Mouse (Mus musculus): ENCODE results near the gene Aox2. TPM values are rescaled to one million over a fixed set of nuclear protein-coding genes. Genes with fewer than 3 reads are reported as not detected.

Aox2 gene
- total RNA-seq, 2 experiments from 2014 or later = 0.05 TPM; not detected in 1

GRCm38 (mm10) chr1:58309853-58310252 is 31.7 kb downstream of the Aox2 start:
- Histone ChIP-seq H3K4me3 (no peak overlapping the region), H3K27ac (no peak overlapping the region)
- intact Hi-C loops (cut with DNase I) = no loop called here
- no peak for DNase-seq (ENCODE audit: extremely low spot score in 1 of 2, low spot score in 2 of 2)
- no peak for TF ChIP-seq CTCF (IDR thresholded peaks at IDR 0.05)

DNA sequence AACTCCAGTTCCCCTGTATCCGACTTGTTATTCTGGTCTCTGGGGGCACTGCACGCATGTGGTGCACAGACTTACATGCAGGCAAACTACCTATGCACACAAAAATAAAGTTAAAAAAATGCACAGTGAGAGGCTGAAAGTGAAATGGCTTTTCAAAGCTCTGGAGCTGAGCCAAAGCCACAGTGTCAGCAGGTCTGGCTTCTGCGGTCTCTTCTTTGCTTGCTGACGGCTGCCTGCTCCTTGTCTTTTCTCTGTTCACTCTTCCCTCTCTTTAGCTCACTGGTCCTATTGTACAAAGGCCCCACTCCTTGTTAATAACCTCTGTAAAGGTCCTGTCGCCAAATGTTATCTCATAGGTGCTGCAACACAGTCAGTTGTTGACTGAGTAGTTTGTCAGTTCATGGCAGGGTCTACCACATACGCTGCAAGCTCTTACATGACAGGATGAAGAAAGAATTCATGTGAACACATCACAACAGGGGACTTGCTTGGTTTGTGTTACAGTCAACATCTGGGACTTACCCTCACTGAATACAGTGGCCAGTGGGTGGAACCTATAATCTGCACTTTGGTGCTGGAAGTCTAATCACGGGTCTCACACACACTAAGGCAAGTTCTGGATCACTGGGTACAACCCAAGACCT is 33.2 kb downstream of the Aox2 start:
- intact Hi-C loops (cut with DNase I) = no loop called here
- no peak for TF ChIP-seq CTCF (IDR thresholded peaks at IDR 0.05)
- no peak for DNase-seq (ENCODE audit: extremely low spot score in 1 of 2, low spot score in 2 of 2)
- H3K4me3 ChIP-seq = no peak overlapping the region
- H3K27ac ChIP-seq = no peak overlapping the region

- no peak overlapping the region for H3K27ac ChIP-seq
- TF ChIP-seq CTCF (IDR thresholded peaks at IDR 0.05) = no peak
- no peak overlapping the region for H3K4me3 ChIP-seq
- DNase-seq (ENCODE audit: extremely low spot score in 1 of 2, low spot score in 2 of 2) = no peak
- intact Hi-C loops (cut with DNase I) = no loop called here
These were observed 35.0 kb downstream of the Aox2 start for GRCm38 (mm10) chr1:58313173-58313572.

- TF ChIP-seq CTCF (IDR thresholded peaks at IDR 0.05) = no peak
- Histone ChIP-seq H3K27ac (no peak overlapping the region), H3K4me3 (no peak overlapping the region)
- no peak for DNase-seq (ENCODE audit: extremely low spot score in 1 of 2, low spot score in 2 of 2)
- intact Hi-C loops (cut with DNase I) = no loop called here
These were observed 37.4 kb downstream of the Aox2 start for GRCm38 (mm10) chr1:58315532-58315931.

- intact Hi-C loops (cut with DNase I) = no loop called here
- H3K4me3 ChIP-seq = no peak overlapping the region
- no peak for DNase-seq (ENCODE audit: extremely low spot score in 1 of 2, low spot score in 2 of 2)
- H3K27ac ChIP-seq = no peak overlapping the region
- TF ChIP-seq CTCF (IDR thresholded peaks at IDR 0.05) = no peak
These were observed 55.1 kb downstream of the Aox2 start for GRCm38 (mm10) chr1:58333222-58333621.

- no peak for DNase-seq (ENCODE audit: extremely low spot score in 1 of 2, low spot score in 2 of 2)
- Histone ChIP-seq H3K27ac (no peak overlapping the region), H3K4me3 (no peak overlapping the region)
- intact Hi-C loops (cut with DNase I) = no loop called here
- TF ChIP-seq CTCF (IDR thresholded peaks at IDR 0.05) = no peak
These were observed 61.8 kb downstream of the Aox2 start for GRCm38 (mm10) chr1:58339901-58340300.

DNA sequence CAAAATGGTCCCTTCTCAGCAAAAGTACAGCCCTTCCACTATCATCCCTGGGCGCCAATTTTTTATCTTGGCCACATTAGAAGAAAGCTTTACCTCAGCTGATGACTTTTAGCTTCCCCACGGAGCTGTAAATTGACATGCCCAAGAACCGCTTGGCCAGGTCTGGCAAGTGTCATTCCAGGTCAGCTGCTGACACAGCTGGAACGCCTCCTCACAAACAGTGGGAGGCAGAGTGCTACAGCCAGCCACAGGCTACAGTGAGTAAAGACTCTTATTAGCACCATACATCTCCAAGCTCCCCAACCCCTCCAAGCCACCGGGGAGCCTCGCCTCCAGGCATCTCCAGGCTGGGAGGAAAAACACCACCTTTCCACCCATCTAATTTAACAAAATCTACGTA is 63.5 kb downstream of the Aox2 start:
- Histone ChIP-seq H3K27ac (no peak overlapping the region), H3K4me3 (no peak overlapping the region)

DNA sequence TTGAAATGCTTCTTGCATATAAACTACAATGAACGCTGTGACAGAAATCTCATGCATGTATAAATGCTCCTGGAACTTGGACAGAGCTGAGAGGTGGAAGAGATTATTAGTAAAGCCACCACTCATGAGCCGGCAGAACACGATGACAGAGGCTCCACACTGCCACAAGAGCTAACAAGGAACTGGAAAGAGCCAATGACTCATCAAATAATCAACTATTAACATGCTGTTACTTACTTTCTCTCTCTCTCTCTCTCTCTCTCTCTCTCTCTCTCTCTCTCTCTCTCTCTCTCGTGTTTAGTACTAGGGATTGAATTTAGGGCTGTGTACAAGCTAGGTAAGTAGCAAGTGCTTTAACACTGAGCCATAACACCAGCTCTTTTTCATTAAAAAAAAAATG is 65.7 kb downstream of the Aox2 start:
- H3K4me3 ChIP-seq = no peak overlapping the region
- H3K27ac ChIP-seq = no peak overlapping the region
- intact Hi-C loops (cut with DNase I) = no loop called here
- no peak for TF ChIP-seq CTCF (IDR thresholded peaks at IDR 0.05)
- DNase-seq (ENCODE audit: extremely low spot score in 1 of 2, low spot score in 2 of 2) = no peak

More for the DNA sequence above, 63.5 kb downstream of the Aox2 start:
- no peak for DNase-seq (ENCODE audit: extremely low spot score in 1 of 2, low spot score in 2 of 2)
- TF ChIP-seq CTCF (IDR thresholded peaks at IDR 0.05) = no peak
- intact Hi-C loops (cut with DNase I) = no loop called here

- H3K27ac ChIP-seq = no peak overlapping the region
- TF ChIP-seq CTCF (IDR thresholded peaks at IDR 0.05) = no peak
- H3K4me3 ChIP-seq = no peak overlapping the region
- no peak for DNase-seq (ENCODE audit: extremely low spot score in 1 of 2, low spot score in 2 of 2)
- intact Hi-C loops (cut with DNase I) = no loop called here
These were observed 66.4 kb downstream of the Aox2 start for GRCm38 (mm10) chr1:58344570-58344969.

DNA sequence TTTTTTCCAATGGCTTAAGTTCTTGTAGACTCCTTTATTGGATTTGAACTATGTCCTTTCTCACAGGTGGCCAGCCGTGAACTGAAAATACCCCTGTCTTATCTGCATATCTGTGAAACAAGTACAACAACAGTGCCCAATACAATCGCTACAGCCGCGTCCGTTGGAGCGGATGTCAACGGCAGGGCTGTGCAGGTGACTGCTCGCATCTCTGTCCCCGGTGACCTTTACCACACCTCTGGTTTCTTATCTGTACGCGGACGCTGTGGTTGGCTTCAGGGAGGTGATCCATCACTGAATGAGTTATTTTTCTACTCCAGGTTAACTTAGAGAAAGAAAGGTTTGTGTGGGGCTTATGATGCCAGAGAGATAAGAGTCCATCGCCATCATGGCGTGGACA is 68.0 kb downstream of the Aox2 start:
- no peak for TF ChIP-seq CTCF (IDR thresholded peaks at IDR 0.05)
- intact Hi-C loops (cut with DNase I) = no loop called here
- Histone ChIP-seq H3K27ac (no peak overlapping the region), H3K4me3 (no peak overlapping the region)
- DNase-seq (ENCODE audit: extremely low spot score in 1 of 2, low spot score in 2 of 2) = no peak

GRCm38 (mm10) chr1:58348712-58349111 is 70.6 kb downstream of the Aox2 start:
- no peak overlapping the region for H3K27ac ChIP-seq
- H3K4me3 ChIP-seq = no peak overlapping the region
- no peak for TF ChIP-seq CTCF (IDR thresholded peaks at IDR 0.05)
- no peak for DNase-seq (ENCODE audit: extremely low spot score in 1 of 2, low spot score in 2 of 2)
- intact Hi-C loops (cut with DNase I) = no loop called here

GRCm38 (mm10) chr1:58353238-58353893 is 75.2 kb downstream of the Aox2 start:
- intact Hi-C loops (cut with DNase I) = no loop called here
- DNase-seq (ENCODE audit: extremely low spot score in 1 of 2, low spot score in 2 of 2) = no peak
- Histone ChIP-seq H3K4me3 (no peak overlapping the region), H3K27ac (no peak overlapping the region)
- no peak for TF ChIP-seq CTCF (IDR thresholded peaks at IDR 0.05)
